Mouse (Mus musculus) kidney, embryonic 14.5 days (tissue): ENCODE measurements around the gene Akap1. TPM values are rescaled to one million over a fixed set of nuclear protein-coding genes. Genes with fewer than 3 reads are reported as not detected.
"Not testable (repeated sequence)": the region's sequence is repeated elsewhere in the genome, so short reads cannot be mapped to it uniquely, and the experiment has no call there.

Experiments used
- ATAC-seq: fragments of 200-750 bp; cut with Nextera tagmentation; 2 replicates; pipeline ENCODE4 v1.8.0; 2017; ENCODE audit warnings: moderate number of reproducible peaks, mild to moderate bottlenecking, moderate TSS enrichment, moderate library complexity; ENCODE audit not compliant: low FRiP score, low TSS enrichment
- H3K27ac ChIP-seq: fragments of 300-500 bp; sonication (generic); 2 replicates; pipeline ENCODE4 v1.5.1; 2014; ENCODE audit warnings: low read depth, mild to moderate bottlenecking, low read length, moderate library complexity, mixed read lengths
- H3K27me3 ChIP-seq: fragments of 300-500 bp; sonication (generic); 2 replicates; pipeline ENCODE4 v1.6.1; 2014; ENCODE audit warnings: mild to moderate bottlenecking, low read length; ENCODE audit not compliant: control insufficient read depth, insufficient read depth
- H3K36me3 ChIP-seq: fragments of 300-500 bp; sonication (generic); 2 replicates; pipeline ENCODE4 v1.6.1; 2014; ENCODE audit warnings: low read length, mixed read lengths; ENCODE audit not compliant: control insufficient read depth, insufficient read depth
- H3K4me1 ChIP-seq: fragments of 300-500 bp; sonication (generic); 2 replicates; pipeline ENCODE4 v1.6.1; 2014; ENCODE audit warnings: low read length, mixed read lengths; ENCODE audit not compliant: control insufficient read depth, insufficient read depth
- H3K4me2 ChIP-seq: fragments of 300-500 bp; sonication (generic); replicated peaks from 2 replicates; pipeline ENCODE4 v1.6.1; 2014; ENCODE audit warnings: low read depth, mild to moderate bottlenecking, low read length
- H3K4me3 ChIP-seq: fragments of 300-500 bp; sonication (generic); 2 replicates; pipeline ENCODE4 v1.5.1; 2014; ENCODE audit warnings: mild to moderate bottlenecking, low read length
- H3K9ac ChIP-seq: fragments of 300-500 bp; sonication (generic); 2 replicates; pipeline ENCODE4 v1.6.1; 2014; ENCODE audit warnings: low read depth, mild to moderate bottlenecking, low read length, moderate library complexity
- H3K9me3 ChIP-seq: fragments of 300-500 bp; sonication (generic); 2 replicates; pipeline ENCODE4 v1.6.1; 2016; ENCODE audit warnings: low read length; ENCODE audit not compliant: control insufficient read depth
- WGBS: fragments of 180-500 bp; shearing (Covaris S2); extraction: QIAGEN DNeasy Blood & Tissue Kit; methylation state at CpG from one replicate; pipeline ENCODE4 v1.1.7; 2014; 5-methylcytosine and 5-hydroxymethylcytosine counted together
- polyA plus RNA-seq: library from polyadenylated mRNA; unstranded; fragments of >200 nt; fragmentation: Nextera tagmentation; extraction: Ambion mirVana; gene quantifications from 2 replicates; pipeline ENCODE4 v1.2.1, GENCODE M21; 2014

Gene Akap1
- polyA plus RNA-seq, 1 experiment from 2014 or later: 20.2 TPM

DNA sequence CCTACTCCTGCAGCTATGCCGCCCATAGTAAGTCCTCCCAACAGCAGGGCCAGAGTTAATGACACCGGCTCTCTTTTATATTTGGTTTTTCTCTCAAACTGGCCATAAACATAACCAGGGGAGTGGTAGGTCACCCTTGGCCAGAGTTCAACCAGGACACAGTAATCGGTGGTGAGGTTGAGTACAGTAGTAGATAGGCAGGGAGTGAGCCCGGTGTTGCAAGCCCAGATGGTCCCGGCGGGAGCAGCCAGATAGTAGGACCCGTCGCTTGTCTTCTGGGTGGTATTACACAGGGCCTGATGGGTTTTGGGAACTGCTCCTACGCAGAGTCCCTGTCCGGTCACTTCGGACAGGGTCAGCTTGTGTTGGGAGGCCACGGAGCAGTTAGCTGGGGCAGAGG is 27.1 kb upstream of the Akap1 start:
- not testable (repeated sequence) for ATAC-seq, H3K9me3 ChIP-seq, H3K4me2 ChIP-seq, H3K36me3 ChIP-seq, H3K9ac ChIP-seq, H3K27me3 ChIP-seq, H3K4me1 ChIP-seq, H3K4me3 ChIP-seq, H3K27ac ChIP-seq
- WGBS: 96% methylated on average over 9 of the region's 12 CpGs

DNA sequence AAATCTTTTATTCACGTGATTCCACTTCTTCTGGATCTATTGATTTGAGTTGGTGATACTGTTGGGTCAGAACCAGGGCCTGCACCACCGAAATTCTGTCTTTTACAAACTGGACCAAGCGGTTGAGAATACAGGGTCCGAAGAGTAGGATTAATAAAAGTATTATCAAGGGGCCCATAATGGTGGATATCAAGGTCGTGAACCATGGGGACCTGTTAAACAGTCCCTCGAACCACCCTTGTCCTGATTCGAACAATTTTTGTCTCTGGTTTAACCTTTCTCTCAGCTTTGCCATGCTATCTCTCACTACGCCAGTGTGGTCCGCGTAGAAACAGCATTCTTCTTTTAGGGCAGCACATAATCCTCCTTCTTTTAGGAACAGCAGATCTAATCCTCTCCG is 26.5 kb upstream of the Akap1 start:
- H3K9ac ChIP-seq, H3K9me3 ChIP-seq, H3K4me2 ChIP-seq, H3K4me3 ChIP-seq, H3K27ac ChIP-seq, H3K27me3 ChIP-seq, H3K36me3 ChIP-seq, H3K4me1 ChIP-seq, ATAC-seq: not testable (repeated sequence)
- WGBS: 94% methylated on average over 6 of the region's 11 CpGs

DNA sequence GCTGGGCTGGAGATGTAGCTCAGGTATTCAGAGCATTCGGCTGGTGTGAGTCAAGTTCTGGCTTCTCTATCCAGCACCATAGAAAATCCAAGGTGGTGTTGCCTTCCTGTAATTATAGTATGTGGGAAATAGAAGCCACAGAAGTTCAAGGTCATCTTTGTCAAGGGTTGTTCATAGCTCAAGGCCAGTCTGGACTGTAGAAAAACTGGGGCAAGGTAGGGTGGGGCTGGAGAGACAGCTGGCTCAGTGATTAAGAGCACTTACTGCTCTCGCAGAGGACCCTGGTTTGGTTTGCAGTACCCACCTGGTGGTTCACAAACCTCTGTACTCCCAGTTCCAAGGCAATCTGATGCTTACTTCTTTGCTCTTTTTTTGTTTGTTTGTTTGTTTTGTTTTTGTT is 24.6 kb upstream of the Akap1 start:
- no peaks in the 10 kb centered on the region for H3K36me3 ChIP-seq
- H3K27me3 ChIP-seq: no peaks in the 10 kb centered on the region
- H3K9ac ChIP-seq: no peak overlapping the region
- no peak overlapping the region for H3K4me2 ChIP-seq
- no peak for ATAC-seq
- 85% methylated on average over 2 of the region's 2 CpGs for WGBS
- H3K4me3 ChIP-seq: no peak overlapping the region
- no peaks in the 10 kb centered on the region for H3K9me3 ChIP-seq
- H3K4me1 ChIP-seq: no peaks in the 10 kb centered on the region
- H3K27ac ChIP-seq: no peak overlapping the region

DNA sequence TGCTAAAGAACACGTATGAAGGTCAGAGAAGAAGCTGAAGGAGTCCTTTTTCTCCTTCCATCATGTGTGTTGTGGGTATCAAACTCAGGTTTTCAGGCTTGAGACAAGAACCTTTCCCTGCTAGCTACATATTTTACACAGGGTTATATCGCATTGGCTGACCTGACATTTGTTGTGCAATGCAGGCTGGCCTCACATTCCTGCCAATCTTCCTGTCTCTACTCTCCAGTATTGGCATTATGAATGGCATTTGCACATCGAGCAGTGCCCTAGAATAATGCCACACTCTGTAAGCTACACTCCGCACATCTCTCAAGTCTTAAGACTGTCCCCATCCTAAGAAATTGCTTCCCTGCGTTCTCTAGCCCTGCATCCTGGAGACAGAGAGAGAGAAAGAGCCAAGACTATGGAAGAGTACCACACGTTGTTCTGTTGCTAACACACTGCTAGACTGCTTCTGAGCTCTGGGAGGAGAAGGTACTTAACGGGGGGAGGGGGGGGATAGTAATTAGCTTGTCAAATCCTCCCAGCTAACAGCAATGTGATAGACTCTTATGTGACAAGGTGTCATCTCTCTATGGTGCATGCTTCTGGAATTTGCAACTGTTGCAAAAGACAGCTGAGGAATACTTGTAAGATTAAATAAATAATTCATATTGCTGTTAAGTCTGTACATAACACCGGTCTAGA is 20.1 kb upstream of the Akap1 start:
- no peak overlapping the region for H3K9ac ChIP-seq
- 68% methylated on average over 8 of the region's 8 CpGs for WGBS
- H3K27ac ChIP-seq: no peak overlapping the region
- no peak for ATAC-seq
- H3K4me3 ChIP-seq: no peak overlapping the region
- no peaks in the 10 kb centered on the region for H3K36me3 ChIP-seq
- no peaks in the 10 kb centered on the region for H3K4me1 ChIP-seq
- H3K4me2 ChIP-seq: no peak overlapping the region
- H3K27me3 ChIP-seq: no peaks in the 10 kb centered on the region
- H3K9me3 ChIP-seq: no peaks in the 10 kb centered on the region

DNA sequence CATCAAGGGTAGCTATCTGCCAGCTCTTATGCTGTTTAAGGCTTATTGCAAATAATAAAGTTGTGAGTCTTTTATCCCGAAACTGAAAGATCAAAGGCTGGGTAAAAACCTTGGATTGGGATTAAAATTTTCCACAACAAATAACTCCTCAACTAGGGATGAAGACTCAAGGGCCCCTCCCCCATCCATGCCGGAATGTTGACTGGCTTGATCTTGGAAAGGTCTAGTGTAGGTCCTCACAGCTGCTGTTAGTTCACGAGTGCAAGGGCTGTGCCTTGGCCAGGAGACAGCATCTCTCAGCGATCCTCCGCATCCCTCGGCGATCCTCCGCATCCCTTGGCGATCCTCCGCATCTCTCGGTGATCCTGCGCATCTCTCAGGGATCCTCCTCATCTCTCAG is 13.6 kb upstream of the Akap1 start:
- no peaks in the 10 kb centered on the region for H3K4me1 ChIP-seq
- no peaks in the 10 kb centered on the region for H3K9me3 ChIP-seq
- no peaks in the 10 kb centered on the region; the same call in 1 of the 2 replicates for H3K27me3 ChIP-seq
- no peak overlapping the region for H3K4me3 ChIP-seq
- no peak for ATAC-seq
- no peaks in the 10 kb centered on the region for H3K36me3 ChIP-seq
- no peak overlapping the region for H3K9ac ChIP-seq
- no peak overlapping the region for H3K27ac ChIP-seq
- WGBS: 90% methylated on average over 12 of the region's 12 CpGs
- H3K4me2 ChIP-seq: no peak overlapping the region

DNA sequence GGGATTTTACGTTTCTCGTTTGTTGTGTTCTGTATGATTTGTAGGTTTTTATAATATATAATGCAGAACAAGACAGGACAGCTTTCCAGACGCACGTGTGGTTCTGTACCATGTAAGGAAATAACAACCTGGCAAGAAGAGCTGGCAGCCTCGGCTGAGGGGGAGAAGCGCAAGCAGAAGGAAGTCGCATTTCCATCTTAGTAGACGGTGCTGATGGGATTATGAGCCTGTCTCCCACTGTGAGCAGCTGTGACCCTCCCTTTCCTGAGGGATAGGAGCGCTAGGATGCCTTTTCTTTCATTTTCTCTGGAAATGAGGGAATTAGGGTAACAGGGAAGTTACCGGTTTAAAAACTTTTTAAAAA is 9.3 kb upstream of the Akap1 start:
- Histone ChIP-seq H3K36me3 (no peaks in the 10 kb centered on the region), H3K9me3 (no peaks in the 10 kb centered on the region), H3K4me1 (no peaks in the 10 kb centered on the region), H3K27ac (no peak overlapping the region), H3K27me3 (peaks cover 5% of the 10 kb centered on the region; the same call in 1 of the 2 replicates), H3K9ac (0 out of 2 replicates have a peak overlapping the region, but pooled peaks have one; percentile 1), H3K4me3 (peak overlapping the region; percentile 25), H3K4me2 (peak overlapping the region; percentile 68)
- no peak for ATAC-seq
- 3% methylated on average over 10 of the region's 10 CpGs for WGBS

DNA sequence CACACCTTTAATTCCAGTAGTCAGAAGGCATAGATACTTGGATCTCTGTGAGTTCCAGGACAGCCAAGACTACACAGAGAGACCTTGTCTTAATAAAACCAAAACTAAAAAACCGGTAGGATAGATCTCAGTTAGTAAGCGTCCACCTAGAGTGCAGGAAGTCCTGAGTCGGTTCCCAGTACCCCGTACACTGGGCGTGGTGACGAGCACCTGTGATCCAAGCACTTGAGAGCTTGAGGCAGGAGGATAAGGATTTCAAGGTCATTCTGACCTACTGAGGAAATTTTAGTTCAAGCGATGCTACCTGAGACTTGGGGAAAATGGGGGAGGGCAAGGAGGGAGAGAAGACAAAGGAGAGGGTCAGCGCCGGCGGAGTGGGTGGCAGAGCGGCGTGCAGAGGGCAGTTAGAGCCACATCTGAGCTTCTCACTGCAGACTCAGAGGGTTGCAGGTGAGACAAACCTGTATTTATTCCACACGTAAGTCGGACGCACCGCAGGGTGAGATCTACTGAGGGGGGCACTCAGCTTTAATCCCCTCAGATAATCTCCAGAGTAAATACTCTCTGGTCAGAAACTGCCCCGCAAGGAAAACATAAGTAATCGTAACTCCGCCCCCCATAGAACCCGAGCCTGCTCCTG is 8.8 kb upstream of the Akap1 start:
- Histone ChIP-seq H3K9ac (0 out of 2 replicates have a peak overlapping the region, but pooled peaks have one; percentile 1), H3K4me1 (no peaks in the 10 kb centered on the region), H3K4me2 (peak overlapping the region; percentile 68), H3K36me3 (no peaks in the 10 kb centered on the region), H3K27me3 (peaks cover 5% of the 10 kb centered on the region; the same call in 1 of the 2 replicates), H3K27ac (no peak overlapping the region), H3K9me3 (no peaks in the 10 kb centered on the region), H3K4me3 (peak overlapping the region; percentile 25)
- 3% methylated on average over 20 of the region's 20 CpGs for WGBS
- ATAC-seq: no peak

DNA sequence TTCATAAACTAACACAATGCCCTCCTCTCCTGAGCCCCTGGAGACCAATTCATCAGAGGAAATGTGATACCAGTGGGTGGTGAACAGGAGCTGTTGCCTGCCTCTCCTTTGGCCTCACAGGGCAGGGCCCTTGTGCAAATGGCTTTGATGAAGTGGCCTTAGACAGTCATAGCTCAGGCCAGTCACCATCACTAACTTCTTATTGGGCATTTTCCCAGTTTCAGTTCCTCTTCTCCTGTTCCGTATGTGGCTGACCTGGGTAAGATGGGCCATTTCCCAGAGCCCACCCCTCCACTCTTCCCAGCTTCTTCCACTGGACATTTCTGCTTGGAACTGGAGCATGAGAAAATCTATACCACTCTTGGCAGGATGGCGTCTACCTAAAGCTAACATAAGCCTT is 5.1 kb upstream of the Akap1 start:
- Histone ChIP-seq H3K27ac (no peak overlapping the region), H3K4me1 (no peaks in the 10 kb centered on the region), H3K36me3 (no peaks in the 10 kb centered on the region), H3K4me2 (no peak overlapping the region), H3K4me3 (no peak overlapping the region), H3K9ac (no peak overlapping the region), H3K9me3 (no peaks in the 10 kb centered on the region), H3K27me3 (peaks cover 5% of the 10 kb centered on the region; the same call in 1 of the 2 replicates)
- ATAC-seq: no peak
- WGBS: 69% methylated on average over 2 of the region's 2 CpGs

DNA sequence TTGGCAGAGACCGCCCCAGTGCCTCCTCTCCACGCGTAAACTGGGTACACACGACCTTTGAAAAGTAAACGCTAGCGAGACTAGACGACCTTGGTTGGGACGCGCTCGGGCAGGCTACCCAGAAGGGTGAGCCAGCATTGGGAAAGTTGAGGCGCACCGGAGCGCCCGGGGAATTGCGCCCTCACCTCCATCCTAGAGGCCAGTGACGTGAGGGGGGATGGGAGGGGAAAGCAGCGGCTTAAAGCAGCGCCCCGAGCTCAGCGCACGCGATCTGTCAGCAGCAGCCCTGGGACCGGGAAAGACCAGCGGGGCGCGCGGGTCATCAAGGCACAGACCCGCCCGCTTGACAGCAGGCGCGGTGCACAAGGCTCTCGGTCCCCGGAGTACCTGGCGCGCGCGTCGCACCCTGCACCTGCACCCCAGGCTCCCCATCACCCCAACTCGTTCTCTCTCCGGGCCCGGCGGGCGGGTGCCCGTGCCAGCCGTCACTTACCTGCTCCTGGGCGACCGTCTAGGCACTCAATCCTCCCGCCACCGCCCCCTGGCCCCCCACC is 405 bp downstream of the Akap1 start:
- WGBS: 0% methylated on average over 45 of the region's 49 CpGs
- Histone ChIP-seq H3K4me2 (peak overlapping the region; percentile 97), H3K9ac (peak overlapping the region; percentile 81), H3K27me3 (no peaks in the 10 kb centered on the region; the same call in 1 of the 2 replicates), H3K27ac (no peak overlapping the region), H3K9me3 (no peaks in the 10 kb centered on the region), H3K36me3 (no peaks in the 10 kb centered on the region), H3K4me3 (peak overlapping the region; percentile 77), H3K4me1 (peaks cover 15% of the 10 kb centered on the region; the same call in 1 of the 2 replicates)
- no peak; the same call in none of the 2 replicates for ATAC-seq
